Mouse (Mus musculus): ENCODE data around the gene Iars2. TPM values are rescaled to one million over a fixed set of nuclear protein-coding genes. Genes with fewer than 3 reads are reported as not detected.

Iars2 gene
- polyA plus RNA-seq (2015; fragmentation: Illumina TruSeq; extraction: RNeasy Lipid Tissue Mini Kit (QIAGEN cat#74804); ENCODE audit: low read depth, low replicate concordance): 31.2 TPM

GRCm38 (mm10) chr1:185328721-185329610 is at the start of gene Iars2:
Gene Iars2 (minus strand): TSS chr1:185329396.

GRCm38 (mm10) chr1:185362677-185363520 is 33.7 kb upstream of the Iars2 start, which contains the start of gene Eprs:
Gene Eprs (plus strand): TSS chr1:185363044.

GRCm38 (mm10) chr1:185331983-185332430 is 2.8 kb upstream of the Iars2 start, which contains the start of gene Bpnt1:
Gene Bpnt1 (plus strand): TSS chr1:185332149.

Other genes starting within 250 kb of the Iars2 start
- 40.6 TPM for gene Rab3gap2, start 125.3 kb downstream of the Iars2 start, polyA plus RNA-seq (2015; fragmentation: Illumina TruSeq; extraction: RNeasy Lipid Tissue Mini Kit (QIAGEN cat#74804); ENCODE audit: low read depth, low replicate concordance)
- 89.6 TPM for gene Bpnt1, start 2.8 kb upstream of the Iars2 start, polyA plus RNA-seq (2015; fragmentation: Illumina TruSeq; extraction: RNeasy Lipid Tissue Mini Kit (QIAGEN cat#74804); ENCODE audit: low read depth, low replicate concordance)
- gene Eprs, start 33.6 kb upstream of the Iars2 start, polyA plus RNA-seq (2015; fragmentation: Illumina TruSeq; extraction: RNeasy Lipid Tissue Mini Kit (QIAGEN cat#74804); ENCODE audit: low read depth, low replicate concordance): 40.2 TPM
- gene Slc30a10, start 125.5 kb upstream of the Iars2 start, polyA plus RNA-seq (2015; fragmentation: Illumina TruSeq; extraction: RNeasy Lipid Tissue Mini Kit (QIAGEN cat#74804); ENCODE audit: low read depth, low replicate concordance): 9.0 TPM